Mouse (Mus musculus) megakaryocyte progenitor cell, adult 5-6 weeks (primary cell): Measurements from ENCODE around the gene Mpg. TPM values are rescaled to one million over a fixed set of nuclear protein-coding genes. Genes with fewer than 3 reads are reported as not detected.

Source experiments
- ATAC-seq: replicated peaks from 2 replicates; pipeline ENCODE4 v1.8.0; 2016; ENCODE audit warnings: mild to moderate bottlenecking, moderate TSS enrichment, inconsistent platforms; ENCODE audit not compliant: poor library complexity
- total RNA-seq, 2 experiments: library from RNA; stranded (forward) in 1 of 2; stranded (reverse) in 1 of 2; fragments of 157-497, 149-512 nt in 1 of 2; fragments of 200-1000 nt in 1 of 2; gene quantifications; 2 replicates each; pipeline versions ENCODE4 v1.2.3 to v1.2.4; 2015 to 2017

The Mpg gene
- total RNA-seq, 2 experiments from 2014 or later, result 7.1 to 7.8 TPM

DNA sequence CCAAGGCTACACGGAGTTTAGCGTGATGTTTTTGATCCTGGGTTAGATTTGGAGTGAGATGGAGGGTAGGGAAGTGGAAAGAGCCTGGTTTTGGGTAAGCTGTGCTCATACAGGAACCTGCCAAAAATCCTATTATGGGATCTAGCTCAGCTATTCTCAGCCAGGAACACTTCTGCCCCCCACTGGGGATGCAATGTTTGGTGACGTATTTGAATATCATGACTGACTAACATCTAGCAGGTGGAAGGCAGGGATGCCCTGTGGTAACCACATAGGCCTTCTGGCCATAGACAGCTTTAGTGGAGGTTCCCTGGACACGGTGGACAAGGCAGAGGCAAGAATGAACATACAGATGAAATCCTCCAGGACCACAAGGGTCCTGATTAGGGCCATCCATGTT lies 3.9 kb downstream of the Mpg start:
- ATAC-seq, result no peak

- 0 out of 2 replicates have a peak, but pooled peaks have one; percentile 10 for ATAC-seq
These were observed 4.8 kb downstream of the Mpg start for GRCm38 (mm10) chr11:32231125-32231524.

DNA sequence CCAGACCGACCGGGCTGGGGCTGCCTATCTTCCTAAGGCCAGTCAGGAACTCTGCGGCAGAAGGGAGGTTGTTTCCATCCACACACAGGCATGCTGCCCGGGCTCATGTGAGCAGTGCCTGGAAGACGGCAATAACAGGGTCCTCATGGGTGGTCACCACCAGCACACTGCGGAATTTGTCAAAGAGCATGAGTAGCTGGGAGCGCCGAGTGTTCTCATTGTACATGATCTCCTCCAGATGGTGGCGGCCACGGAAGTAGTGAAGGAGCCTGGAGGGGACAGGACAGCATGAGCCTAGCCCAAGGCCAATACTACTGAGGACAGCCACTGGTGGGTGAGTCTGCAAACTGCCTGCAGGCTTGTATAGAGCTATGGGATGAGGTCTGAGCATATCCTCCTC lies 6.5 kb downstream of the Mpg start:
- ATAC-seq, result no peak

- ATAC-seq, result no peak
These were observed 7.6 kb downstream of the Mpg start for GRCm38 (mm10) chr11:32233895-32234294.

DNA sequence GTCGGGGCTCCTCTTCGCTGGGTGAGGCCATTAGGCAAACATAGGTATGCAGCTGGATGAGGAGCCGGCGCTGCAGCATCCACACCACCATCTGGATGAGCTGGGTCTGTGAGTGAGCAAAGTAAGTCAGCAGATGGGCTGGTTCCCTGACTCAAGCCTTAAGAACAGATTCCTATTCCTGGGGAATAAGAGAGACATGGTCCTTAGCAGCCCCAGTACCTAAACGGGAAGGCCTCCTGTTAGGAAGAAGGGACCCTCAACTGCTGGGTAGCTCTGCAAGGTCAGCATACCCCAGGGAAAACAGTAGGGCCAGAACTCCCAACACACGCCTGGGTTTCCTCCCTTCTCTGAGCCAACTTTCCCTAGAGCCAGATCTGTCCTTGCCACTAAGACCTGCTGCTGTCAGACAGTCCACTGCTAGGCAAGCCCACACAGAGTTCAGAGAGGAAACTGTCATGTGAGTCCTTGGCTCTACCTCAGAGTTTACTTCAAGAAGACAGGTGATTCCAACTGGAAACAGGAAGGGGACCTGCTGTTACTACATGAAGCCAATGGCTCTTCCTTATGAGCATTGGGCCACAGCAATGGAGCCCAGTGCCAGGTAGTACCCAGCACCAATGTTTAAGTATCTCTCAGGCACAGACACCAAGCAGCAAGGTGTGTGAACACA lies 8.6 kb downstream of the Mpg start:
- ATAC-seq, result no peak

- ATAC-seq, result no peak
These were observed 9.3 kb downstream of the Mpg start for GRCm38 (mm10) chr11:32235646-32236045.

DNA sequence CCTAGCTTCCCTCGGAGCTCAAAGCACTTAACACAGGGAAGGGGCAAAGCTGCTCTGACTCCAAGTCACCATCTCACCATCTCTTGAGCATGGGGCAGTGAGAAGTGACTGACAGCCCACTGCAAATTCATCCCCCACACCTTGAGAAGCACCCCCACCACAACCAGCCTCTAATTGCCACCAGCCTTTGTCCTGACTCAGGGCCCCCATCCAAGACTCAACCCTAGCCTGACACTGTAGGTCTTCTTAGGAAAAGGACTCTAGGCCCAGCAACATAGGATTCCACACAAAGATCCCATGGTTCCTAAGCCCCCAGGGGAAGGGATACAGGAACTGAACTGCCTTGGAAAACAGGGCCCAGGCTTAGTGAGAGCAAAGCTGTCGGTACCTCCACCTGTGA lies 9.8 kb downstream of the Mpg start:
- no peak for ATAC-seq

DNA sequence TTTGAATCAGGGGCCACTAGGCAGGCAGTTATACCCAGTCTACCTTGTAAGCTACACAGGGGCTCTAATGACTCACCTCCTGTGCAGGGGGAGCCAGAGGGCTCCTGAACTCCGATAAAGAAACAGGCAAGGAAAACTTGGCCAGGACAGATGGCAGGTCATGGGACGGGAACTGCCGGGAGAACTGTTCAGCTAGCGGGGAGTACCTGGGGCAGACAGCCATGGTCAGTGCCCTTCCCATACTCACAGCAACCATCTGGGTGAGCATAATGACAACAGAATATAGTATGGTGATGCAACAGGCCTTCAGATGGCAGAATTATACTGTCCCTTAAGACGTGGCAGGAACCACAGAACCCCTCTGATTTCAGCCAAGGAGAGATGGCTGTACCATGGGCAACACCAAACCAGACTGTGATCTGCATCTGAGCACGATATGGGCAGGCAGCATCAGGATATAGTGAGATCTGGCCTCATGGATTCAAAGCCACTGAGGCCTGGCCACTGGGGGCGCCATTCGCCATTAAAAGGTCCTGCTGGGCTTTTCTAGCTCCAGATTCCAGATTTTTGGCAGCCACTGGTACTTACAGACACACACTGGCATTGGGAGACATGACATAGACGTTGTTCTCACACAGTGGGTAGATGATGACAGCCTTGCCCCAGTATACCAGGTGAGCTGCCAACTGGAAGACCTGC lies 10.6 kb downstream of the Mpg start:
- peak; percentile 56 for ATAC-seq

DNA sequence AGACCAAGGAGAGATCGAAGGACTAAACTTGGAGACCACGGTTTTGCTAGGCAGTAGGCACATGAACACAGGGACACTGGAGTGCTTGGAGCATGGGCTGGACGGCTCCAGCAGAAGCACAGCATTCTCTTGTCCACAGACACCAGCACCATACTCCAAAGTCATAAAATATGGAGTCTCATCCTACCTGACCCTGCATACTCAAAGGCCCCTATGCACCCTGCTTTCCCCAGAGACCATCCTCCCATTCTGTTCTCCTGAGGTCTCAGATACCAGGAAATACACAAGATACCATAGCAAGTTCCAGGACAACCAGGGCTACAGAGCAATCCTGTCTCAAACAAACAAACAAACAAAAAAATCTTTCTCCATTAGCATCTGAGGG lies 11.1 kb downstream of the Mpg start:
- ATAC-seq, result no peak

DNA sequence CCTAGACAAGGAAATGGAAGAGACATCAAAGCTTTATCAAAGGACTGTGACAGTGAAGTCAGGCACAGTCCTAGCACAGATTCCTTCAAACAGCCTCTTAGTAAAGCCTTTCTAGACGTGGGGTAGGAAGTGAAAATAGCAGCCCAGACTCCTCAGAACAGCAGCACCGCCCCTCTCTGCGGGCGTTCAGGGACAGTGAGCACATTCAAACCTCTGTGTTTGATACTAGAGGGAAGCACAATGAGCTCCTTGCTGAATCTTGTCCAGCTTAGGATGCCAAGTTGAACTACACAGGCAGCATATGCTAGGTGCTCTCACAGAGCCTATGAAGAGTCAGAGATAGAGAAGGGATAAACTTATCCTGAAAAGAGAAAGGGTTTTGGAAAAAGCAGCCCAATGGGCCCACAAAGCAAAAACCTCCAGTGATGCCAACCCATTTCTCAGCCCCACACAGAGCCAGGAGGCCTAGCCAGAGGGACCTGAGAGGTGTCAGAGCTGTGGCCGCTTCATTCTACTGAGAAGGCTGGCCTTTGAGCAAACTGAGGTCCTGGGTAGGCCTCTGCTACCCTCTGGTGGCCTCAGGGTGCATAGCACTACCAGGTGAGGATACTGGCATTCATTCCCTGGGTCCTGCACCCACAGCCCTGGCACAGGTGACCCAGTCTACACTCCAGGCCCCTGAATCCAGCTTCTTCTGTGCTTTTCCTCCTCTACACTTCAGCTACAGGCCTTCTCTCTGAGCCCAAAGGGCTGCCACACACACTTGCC lies 12.0 kb downstream of the Mpg start:
- peak; percentile 92 for ATAC-seq

DNA sequence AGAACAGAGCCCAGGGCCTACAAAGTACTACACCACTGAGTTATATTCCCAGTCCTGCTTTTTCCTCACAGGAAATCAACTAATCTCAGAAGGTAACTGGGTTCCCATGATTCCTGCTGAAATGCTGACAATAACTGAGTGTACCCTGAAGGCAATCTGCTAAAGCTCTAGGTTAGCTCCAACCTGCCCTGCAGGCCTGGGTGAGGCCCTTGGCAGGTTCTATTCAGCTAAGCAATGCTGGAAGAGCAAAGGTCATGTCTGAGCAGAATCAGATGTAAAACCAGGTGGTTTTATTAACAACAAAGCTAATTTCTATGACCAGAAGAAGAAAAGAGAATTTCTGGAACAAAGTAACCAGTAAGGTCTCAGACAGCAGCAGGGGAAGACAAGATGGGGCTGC lies 15.1 kb downstream of the Mpg start:
- ATAC-seq, result no peak

GRCm38 (mm10) chr11:32242209-32242608 lies 15.9 kb downstream of the Mpg start:
- ATAC-seq, result no peak

DNA sequence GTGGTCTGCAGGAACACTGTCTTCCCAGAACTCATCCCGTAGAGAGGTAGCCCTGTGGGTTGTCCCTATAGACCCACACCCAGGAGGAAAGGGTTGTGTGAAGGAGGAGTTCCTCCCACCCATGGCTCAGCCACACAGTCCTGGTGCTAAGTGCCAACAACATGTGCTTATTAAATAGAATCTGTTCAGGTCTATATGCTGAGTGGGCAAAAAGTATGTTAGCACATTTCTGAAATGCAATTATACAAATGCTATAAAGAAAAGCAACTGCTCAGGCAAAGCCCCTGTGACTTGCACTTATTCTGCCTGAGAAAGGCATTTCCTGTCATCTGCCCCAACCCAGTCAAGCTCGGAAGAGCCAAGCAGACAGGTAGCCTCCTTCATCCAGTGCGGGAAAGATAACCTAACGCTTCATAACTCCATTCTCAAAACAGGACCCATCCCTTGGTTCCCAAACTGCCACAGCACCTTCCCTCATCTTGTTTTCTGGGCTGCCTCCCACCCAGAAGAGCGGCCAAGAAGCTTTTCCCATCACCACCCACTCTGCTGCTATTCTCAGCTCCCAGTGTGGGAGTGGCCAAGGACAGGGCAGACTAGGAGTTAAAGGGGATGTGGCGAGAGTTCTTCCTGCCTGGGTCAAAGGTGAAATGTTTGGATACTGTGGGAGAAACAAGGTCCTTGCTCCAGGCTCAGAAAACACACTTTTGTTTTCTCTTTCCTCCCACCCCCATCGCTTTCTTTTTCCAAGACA lies 17.1 kb downstream of the Mpg start:
- ATAC-seq, result no peak

DNA sequence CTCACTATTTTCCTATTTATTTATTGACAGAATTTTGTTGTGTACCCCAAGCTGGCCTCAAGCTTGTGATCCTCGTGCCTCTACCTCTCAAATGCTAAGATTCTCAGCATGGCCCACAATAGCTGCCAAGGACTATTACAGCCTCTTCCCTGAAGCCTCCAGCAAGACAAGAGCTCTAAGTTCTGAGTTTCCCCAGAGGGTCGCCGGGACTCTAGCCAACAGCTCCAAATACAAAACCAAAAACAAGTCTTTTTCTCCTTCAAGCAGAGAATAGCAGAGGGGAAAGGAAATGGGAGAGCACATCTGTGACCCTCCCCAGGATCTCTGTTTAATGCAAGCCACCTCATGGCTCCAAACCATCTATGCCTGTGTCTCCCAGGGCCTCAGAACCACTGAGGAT lies 17.8 kb downstream of the Mpg start:
- ATAC-seq, result no peak

- ATAC-seq, result no peak
These were observed 18.3 kb downstream of the Mpg start for GRCm38 (mm10) chr11:32244617-32245016.

DNA sequence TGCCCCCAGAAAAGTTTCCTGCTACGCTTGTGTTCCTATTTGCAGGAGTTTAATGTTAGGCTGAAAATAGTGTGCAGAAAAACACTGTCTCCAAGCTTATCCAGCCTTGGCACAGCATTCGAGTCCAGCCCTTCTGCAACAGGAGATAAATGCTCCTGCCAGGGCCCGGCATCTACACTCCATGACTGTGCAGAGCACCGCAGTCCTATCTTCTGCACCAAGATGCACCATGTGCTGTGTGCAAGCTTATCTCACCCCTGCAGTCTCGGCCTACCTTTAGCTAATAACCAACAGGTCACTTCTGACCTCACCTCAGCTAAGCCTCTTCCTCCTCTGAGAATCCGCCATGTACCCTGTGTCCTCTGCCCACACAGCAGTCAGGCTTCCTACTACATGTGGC lies 19.3 kb downstream of the Mpg start:
- peak; percentile 93 for ATAC-seq

DNA sequence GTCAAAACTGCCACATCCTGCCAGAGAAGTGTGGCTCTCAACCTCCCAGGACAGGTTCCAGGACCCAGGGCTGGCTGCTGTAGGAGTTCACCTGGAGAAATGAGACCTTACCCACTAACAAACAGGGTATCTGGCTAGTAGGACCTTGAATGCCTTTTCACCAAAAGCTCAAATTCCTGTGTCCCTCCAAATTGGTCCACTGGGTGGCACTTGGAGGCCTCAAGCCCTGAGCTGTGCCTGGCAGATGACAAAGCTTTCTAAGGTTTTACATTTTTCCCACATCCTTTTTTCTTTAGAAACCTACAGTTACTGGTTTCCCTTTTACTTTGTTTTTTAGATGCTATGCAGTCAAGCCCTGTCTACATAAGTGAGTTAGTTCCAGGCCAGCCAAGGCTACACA lies 20.8 kb downstream of the Mpg start:
- ATAC-seq, result peak; percentile 45

- ATAC-seq, result no peak
These were observed 22.0 kb downstream of the Mpg start for GRCm38 (mm10) chr11:32248350-32248749.

GRCm38 (mm10) chr11:32250880-32251763 lies 24.8 kb downstream of the Mpg start:
- ATAC-seq, result peak; percentile 82

DNA sequence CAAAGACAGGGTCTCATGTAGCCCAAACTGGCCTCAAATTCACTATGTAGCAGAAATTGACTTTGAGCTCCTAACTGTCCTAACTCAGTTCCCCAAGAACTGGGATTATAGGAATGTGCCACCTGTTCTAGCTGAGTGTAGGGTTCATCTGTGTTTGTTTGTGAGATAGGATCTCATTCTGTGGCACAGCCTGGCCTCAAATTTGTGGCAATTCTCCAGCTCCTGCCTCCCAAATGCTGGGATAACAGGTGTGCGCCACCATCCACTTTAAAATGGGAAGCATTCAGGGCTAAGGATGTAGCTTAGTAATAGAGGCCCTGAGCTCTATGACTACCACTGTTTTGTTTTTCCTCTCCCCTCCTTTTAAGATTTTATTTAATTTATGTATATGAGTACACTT lies 26.8 kb downstream of the Mpg start:
- ATAC-seq, result no peak
